Mouse (Mus musculus) T-helper 2 cell (primary cell): ENCODE measurements around the gene Htra1.

Source experiments
- in situ Hi-C: fragments of 300-600 bp; cut with MboI, MseI; formaldehyde crosslinking; loops from one replicate; pipeline ENCODE4 v1.15.1; 2025; ENCODE audit warnings: high pct_unique_total_duplicates

Gene Htra1

DNA sequence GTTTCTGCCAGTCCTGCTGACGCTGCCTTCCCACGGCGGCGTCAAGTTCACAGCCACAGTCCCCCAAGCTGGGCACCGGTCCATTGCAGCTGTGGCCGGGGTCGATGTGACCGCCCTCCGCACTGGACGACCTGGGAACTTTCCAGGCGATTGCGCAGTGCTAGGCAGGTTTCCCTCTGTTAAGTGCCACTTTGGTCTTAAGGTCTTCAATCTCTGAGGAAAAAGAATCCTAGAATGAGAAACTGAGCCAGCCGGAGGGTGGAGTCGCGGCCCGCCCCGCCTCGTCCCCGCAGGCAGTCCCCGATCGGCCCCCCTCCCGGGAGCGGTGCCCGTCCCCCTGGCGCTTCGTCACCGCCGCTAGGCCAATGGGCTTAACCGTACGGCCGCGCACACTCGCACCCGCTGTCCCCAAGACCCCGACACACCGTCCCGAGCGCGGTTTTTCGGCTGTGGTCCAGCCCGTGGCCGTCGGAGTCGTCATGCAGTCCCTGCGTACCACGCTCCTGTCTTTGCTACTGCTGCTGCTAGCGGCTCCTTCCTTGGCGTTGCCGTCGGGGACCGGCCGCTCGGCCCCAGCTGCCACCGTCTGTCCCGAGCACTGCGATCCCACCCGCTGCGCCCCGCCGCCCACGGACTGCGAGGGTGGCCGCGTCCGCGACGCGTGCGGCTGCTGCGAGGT, at the start of gene Htra1:
Htra1 (plus strand) TSS at position 319 of the 679 bp plus-strand sequence.
- in situ Hi-C loops, result no loop called here

DNA sequence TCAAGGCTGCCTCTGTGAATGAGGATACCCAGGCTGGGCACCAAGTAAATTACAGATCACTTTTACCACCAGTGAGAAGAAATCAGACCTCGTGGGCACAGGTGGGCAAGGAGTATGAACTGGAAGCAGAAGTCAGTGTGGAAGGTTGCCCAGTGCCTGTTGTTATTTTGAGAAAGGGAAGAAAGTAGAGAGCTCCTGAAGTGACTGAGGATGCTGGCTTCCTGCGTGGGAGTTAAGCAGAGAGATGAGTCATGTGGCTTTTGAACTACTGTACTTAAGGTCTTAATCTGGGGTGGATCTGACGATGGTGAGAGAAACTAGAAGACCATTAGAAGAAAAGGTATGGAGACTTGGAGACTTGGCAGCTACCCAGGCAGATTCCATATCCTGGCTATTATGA, 49.7 kb upstream of the Htra1 start:
- in situ Hi-C loops, result no loop called here

DNA sequence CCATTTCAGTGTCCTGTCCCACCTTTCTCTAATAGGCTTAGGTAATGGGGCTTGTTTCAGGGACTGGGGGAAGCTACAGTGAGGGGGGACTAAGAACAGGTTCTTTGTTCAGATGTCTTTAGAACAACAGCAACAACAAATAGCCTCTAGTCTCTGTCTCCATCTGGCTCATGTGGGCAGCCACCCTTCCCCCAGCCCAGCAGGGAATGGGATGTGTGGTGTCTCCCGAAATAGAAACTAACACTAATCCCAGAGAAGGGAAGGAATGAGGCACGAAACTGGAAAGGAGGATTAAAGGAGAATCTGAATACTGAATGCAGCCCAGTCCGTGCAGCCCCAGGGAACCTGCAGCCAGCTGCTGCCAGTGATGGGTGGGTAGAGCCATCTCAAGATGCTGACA, 48.0 kb upstream of the Htra1 start:
- in situ Hi-C loops, result no loop called here

DNA sequence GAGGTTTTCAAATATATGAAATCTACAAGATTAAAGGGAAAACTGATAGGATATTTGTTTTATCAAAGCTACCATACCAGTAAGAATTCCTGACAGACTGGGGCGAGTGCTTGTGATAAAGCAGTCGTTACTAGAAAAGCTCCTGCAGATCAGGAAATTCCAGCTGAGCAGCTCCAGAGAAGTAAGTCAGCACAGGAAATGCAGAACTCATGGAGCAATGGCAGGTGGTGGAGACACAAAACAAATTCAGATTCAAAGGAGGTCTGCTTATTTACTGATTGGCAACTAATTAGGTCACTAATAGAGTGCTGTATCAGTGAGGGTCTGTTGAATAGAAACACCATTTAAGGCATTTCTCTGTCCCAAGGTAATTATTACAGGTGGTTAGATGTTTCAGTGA, 45.0 kb upstream of the Htra1 start:
- in situ Hi-C loops, result no loop called here

DNA sequence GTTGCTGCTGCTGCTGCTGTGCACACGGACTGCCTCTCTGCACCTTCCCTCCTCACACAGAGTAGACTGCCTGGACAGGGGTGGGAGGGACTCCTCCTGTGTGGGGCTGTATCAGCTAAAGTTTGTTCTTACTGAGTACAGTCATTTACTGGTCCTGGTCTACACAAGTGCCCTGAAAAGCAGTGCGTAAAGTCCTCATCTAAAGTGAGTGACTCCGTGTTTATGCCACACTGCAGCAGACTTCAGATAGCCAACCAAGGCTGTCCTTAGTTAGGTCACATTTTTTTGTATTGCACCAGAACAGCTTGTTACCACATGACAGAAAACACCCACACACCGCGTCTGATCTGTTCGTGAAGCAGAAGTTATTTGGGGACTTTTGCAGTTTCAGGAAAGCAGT, 42.9 kb upstream of the Htra1 start:
- in situ Hi-C loops, result no loop called here

DNA sequence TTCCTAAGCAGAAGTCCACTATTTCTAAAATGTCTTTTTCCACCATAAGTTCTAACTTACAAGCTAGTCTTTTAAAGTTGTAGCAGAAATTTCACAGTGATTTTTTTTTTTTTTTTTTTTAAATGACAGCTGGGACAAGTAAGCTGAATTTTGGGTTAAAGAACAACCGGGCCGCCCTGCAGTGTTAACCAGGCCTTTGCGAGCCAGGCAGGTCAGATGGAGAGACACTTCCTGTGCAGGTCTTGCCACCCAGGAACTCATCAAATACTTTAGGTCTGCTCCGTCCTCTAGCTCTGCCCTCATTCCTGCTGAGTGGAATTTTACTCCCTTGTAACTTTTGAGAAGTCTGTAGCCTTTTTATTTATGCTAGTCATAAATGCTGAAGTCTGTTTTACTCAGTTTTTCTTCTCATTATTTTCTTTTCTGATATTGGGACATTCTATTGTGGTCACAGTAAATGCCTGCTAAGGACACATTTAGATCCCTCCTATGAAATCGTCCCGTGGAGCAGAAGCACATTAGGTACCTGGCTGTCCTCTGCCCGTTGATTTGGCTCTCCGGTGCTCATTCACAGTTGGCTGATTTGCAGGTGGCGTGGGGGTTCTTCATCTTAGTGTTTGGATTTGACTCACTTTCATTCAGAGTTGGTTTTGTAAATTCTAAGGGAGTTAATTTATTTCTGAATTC, 40.8 kb upstream of the Htra1 start:
- in situ Hi-C loops, result no loop called here

DNA sequence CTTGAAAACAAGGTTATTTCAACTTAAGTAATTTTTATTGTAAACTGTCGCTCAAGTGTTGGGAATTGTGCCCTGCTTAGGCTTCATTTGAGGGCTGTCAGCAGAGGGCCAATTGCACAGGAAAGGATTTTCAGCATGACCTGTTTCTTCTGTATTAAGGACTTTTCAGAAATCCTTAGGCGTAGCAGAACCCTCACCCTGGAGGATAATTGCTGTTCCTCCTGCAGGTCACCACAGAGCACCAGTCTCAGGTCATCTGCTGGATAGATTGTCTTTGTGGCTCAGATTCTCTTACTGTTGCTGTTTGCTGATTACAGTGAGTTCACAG, 40.3 kb upstream of the Htra1 start:
- in situ Hi-C loops, result no loop called here

DNA sequence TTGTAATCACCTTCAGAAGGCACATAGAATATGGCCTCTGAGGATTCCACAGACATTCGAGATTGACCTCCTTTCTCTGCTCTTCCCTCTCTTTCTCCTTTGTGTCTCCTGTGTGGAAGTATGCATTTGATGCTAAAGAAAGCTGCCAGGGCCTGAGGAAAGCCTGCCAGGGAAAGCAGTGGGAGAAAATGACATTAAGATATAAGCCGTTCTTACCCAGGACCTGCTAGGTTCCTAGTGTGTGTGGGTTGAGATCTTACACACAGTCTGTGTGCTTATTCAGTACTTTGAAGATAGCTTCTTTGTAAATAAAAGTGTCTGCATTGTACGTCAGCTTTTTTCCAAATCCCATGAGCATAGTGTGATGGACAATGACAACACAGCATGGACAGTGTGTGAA, 39.8 kb upstream of the Htra1 start:
- in situ Hi-C loops, result no loop called here

DNA sequence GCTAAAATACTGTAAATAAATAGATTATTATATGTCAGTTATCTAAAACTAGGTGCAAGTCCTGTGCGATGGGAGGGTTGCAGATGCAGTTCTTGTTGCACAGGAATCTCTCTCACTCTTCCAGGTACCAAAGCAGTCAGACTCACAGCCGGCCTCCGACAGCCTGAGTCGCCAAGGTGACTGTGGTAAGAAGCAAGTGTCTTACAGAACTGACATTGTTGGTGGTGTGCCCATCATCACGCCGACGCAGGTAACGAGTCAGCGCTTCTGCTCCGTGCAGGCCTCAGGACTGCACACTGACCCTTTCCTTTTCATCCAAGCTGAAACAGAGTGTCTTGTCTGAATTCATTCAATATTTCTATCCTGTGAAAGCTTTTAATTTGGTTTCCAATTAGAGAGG, 38.7 kb upstream of the Htra1 start:
- in situ Hi-C loops, result no loop called here

DNA sequence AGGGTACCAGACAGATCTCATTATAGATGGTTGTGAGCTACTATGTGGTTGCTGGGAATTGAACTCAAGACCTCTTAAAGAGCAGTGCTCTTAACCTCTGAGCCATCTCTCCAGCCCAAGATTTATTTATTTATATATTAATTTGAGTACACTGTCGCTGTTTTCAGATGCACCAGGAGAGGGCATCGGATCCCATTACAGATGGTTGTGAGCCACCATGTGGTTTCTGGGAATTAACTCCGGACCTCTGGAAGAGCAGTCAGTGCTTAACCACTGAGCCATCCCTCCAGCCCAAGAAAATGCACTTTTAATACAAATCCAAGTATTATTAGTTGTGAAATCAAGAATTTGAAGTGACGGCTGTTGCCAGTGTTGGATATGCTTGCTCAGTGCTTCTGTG, 37.5 kb upstream of the Htra1 start:
- in situ Hi-C loops, result no loop called here

DNA sequence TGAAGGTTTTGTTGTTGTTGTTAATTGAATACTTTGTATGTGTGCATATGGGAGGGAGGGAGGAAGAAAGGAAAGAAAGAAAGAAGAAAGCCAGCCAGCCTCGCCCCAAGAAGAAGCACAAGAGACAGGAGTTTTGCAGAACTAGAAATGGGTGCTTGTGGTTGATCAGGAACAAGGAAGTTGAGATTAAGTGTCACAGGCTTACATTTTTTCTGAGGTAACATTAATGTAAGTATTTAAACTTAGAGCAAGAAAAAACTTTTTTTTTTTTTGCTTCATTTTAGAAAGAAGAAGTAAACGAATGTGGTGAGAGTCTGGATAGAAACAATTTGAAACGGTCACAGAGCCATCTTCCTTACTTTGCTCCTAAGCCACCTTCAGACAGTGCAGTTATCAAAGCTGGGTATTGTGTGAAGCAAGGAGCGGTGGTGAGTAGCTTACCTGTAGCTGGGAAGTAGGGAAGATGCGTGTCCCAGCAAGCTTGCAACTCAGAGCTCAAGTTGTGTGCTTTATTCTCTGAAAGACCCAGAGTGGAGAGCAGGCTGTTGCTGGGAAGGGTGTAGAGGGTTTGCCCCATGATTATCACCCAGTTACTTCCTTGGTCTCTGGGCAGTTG, 35.6 kb upstream of the Htra1 start:
- in situ Hi-C loops, result no loop called here

DNA sequence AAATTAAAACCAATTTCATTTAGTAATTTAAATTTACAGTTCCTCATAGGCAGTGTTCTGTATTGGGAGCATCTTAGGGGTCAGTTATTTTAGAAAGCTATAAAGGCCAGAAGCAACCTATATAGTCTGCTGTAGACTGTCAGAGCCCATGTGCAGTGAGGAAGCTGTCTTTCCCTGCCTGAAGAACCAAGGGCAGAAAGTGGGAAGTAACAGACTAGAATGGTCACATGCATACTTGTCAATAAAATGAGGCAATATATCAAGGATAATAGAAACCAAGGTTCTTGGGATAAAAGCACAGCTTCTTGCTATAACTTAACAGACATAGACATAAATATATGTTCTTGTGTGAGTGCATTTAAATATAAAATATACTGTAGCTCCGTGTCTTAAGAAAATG, 33.0 kb upstream of the Htra1 start:
- in situ Hi-C loops, result no loop called here

DNA sequence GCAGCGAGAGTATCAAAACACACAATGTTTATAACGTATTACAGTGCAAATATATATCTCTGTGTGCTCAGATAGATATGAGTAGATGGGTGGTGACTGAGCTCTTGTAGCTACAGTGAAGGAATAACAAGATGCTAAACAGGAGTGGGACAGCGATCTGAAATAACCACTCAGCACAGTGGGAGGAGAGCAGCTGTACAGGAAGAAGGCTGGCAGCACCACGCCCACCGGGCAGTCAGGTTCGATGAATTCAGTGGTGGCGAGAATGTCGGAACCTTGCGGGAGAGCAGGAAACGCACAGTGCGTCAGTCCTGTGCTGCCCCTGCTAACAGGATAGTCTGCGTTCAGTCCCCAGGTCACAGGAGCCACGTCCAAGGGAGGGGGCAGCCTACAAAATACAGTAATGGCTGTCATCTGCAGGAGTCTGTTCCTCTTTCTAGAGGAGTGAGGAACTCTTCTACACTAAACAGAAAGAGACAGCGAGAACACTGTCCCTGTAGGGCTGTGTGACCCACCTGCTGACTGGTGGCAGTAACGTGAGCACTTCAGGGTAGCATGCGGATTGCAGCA, 32.3 kb upstream of the Htra1 start:
- in situ Hi-C loops, result no loop called here

DNA sequence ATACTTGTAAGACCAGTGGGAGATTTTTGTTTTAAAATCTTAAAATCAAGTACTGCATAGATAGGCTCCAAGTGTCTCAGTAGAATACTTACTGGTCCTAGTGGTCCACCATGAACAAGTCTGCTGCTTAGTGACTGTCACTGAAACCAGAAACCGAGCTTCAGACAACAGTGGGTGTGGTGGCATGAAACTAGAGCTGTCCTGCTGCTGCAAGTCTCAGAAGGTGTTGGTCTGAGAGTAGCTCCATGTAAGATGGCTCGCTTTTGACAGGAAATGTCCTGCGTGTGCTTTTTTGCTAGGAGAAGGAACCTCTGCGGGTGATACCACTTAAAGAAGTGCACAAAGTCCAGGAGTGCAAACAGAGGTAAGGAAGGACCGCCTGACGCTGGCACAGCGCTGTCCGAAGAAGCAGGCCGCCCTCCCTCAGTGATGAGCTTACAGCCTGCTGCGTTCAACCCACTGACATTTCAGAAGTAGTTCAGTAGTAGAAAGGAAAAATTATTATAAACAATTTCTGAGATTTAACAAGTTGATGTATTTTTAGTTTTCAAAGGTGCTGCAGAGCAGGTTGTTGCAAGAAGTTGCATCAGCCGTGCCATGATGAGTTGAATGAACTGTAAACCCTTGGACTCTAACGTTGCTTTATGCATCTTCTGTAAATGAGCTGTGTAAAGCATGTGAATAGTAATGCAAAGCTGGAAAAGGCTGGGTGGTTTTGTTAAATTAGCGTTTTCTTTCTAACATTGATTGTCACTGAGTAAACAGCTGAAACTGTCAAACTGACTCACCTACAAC, 31.1 kb upstream of the Htra1 start:
- in situ Hi-C loops, result no loop called here

DNA sequence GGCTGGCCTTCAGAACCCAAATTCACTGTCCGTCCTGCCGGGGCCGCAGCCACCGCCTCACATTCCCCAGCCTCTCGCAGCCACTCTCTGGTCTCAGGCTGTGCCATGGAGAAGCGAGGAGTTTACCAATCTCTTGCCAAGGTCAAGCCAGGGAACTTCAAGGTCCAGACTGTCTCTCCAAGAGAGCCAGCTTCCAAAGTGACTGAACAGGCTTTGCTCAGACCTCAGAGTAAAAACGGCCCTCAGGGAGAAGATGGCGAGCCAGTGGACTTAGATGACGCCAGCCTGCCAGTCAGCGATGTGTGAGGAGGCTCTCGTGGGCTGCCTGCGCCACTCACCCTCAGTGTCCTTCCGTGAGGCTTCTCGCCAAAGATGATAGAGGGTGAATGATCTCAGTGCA, 25.1 kb upstream of the Htra1 start:
- in situ Hi-C loops, result loop anchor here (5.0 kb wide), 1 partner anchor 134 kb away; no protein-coding TSS in a partner anchor

DNA sequence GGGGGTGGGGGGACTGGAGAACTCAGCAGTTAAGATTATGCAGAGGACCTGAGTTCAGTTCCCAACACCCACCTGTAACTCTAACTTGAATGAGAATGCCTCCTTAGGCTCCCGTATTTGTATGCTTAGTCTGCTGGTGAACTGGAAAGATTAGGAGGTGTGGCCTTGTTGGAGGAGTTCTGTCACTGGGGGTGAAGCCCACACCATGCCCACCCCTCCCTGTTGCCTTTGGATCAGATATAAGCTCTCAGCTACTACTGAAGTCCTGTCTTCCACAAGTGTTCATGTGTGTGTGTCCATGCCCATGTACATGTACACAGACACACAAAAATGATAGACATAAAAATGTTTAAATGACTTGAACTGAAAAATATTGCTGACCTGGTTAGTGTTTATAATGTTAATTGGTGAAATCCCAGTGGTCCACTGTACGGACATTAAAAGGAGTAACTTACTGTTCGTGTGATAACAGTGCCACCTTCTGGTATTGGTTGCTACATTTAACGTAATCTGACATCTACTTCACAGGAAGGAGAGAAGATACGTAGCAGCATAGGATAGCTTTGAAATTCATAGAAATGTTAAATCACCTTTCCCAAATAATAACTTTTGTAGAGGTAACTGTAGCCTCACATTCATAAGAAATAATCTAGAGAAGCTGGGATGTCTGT, 21.1 kb upstream of the Htra1 start:
- in situ Hi-C loops, result loop anchor here (5.0 kb wide), 1 partner anchor 138 kb away; no protein-coding TSS in a partner anchor

DNA sequence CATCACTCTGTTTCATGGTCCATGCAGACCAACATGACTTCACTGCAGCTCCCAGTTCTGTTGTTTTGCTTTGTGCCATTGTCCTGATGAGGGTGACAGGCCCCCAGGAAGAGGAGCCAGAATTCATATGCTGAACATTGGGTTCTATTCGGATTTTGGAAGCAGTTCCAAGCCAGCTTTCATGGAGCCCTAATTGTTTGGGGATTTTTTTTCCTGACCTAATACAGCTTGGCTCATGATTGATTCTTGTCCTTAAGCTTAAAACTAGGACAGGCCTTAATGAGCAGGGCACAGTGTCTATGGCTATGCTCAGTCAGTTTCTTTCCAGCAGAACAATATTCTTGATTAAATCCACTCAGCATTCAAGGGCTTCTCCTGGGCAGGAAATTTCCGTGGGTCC, 17.7 kb upstream of the Htra1 start:
- in situ Hi-C loops, result no loop called here

DNA sequence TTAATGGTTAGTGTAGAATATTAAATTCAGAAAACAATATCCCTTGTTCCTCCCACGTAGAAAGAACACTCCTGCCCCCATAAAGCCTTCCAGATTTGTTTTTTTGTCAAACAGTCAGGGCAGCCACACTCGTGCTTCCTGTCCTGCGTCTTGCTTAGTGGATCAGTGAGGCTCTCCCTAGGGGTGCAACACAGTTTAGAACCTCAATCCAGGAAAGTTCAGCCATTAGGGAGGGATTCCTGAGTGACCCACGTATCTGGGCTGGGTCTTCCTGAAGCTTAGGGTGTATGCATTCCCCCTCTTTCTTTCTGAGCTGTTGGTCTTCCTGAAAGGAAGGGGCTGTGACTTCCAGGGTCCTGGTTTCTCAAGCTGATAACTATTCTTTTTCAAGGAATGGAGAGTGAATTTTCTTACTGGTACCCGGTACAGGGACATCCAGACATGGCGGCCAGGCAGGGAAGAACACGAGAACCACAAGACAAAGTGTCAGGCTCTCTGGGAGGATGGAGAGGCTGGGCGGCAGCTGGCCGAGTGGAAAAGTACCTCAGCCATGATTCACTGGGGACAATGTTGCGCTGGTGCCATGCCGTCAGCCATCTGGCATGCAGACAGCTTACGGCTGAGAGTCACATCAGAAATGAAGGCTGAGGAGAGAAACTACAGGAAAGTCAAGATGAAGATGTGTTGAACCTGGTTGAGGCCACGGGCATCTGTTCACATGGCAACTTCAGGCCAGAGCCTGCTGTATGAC, 12.8 kb upstream of the Htra1 start:
- in situ Hi-C loops, result no loop called here

DNA sequence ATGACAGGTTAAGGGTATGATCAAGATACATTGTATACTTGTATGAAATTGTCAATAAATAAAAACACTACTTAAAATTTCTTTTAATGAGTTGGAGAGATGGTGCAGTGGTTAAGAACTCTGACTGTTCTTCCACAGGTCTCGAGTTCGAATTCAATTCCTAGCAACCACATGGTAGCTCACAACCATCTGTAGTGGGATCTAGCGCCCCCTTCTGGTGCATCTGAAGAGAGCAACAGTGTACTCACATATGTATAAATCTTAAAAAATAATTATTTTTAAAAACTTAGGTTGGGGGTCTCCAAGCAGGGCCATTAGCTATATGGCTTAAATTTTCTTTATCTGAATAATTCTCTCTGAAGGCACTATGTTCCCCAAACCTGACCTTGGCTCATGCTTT, 5.5 kb upstream of the Htra1 start:
- in situ Hi-C loops, result no loop called here

DNA sequence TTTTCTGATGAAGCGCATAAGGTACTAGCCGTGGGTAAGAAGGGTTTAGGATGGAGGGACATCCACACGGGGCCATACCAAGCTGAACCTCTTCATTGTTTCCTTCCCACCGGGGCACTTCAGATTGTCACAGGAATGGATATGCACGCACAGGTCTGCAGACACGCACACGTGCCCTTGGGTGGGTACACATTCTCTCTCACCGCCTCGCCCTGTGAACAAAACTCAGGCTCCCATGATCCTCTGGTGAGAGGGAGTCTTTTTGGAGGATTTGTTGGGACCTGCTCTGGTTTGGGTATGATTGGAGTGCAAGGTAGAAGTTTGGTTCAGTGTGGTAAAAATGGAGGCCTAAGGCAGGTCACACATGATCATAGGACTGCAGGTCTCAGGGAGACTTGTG, 3.0 kb upstream of the Htra1 start:
- in situ Hi-C loops, result no loop called here

DNA sequence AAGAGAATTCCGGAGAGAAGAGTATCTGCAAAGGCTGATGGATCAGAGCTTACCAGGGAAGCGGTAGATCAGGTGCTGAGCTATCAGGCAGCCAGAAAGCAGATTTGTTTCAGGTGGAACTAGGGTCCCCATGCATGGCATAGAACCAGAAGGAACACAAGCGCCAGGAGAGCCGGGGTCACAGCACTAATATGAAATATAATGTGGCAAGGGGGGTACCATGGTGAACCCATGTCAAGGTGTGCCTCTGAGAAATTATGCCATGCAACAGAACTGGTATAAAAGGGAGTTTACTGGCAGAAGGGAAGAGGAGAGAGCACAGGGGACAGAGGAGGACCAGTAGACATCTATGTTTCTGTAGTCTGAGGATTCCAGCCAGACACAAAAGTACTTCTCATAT, 1.3 kb upstream of the Htra1 start:
- in situ Hi-C loops, result no loop called here
